Mouse (Mus musculus) megakaryocyte, adult 5-6 weeks (primary cell): ENCODE measurements around the gene Retreg3. TPM values are rescaled to one million over a fixed set of nuclear protein-coding genes. Genes with fewer than 3 reads are reported as not detected.
A peak's percentile ranks its signal among the peaks of the same experiment; 100 is the strongest.
"Not testable (repeated sequence)": the region's sequence is repeated elsewhere in the genome, so short reads cannot be mapped to it uniquely, and the experiment has no call there.

Experiments
- ATAC-seq: 2 replicates; pipeline ENCODE4 v1.8.0; 2016; ENCODE audit warnings: mild to moderate bottlenecking, inconsistent platforms; ENCODE audit not compliant: poor library complexity, severe bottlenecking
- total RNA-seq, 2 experiments: library from RNA; stranded (forward) in 1 of 2; stranded (reverse) in 1 of 2; fragments of 153-499, 151-499 nt in 1 of 2; fragments of 221-1000, 200-1000 nt in 1 of 2; gene quantifications; 2 replicates each; pipeline versions ENCODE4 v1.2.3 to v1.2.4; 2015 to 2017

Retreg3 gene
- total RNA-seq (2015) (15.9 and 17.2 TPM in 2 replicates), total RNA-seq (2017) (48.1 and 53.1 TPM in 2 replicates)

GRCm38 (mm10) chr11:101119761-101120544 lies at the start of gene Retreg3, which contains the start of gene Tubg1:
Retreg3 (minus strand) TSS chr11:101119893.
Tubg1 (plus strand) TSS chr11:101119938.
- peak; percentile 85 for ATAC-seq

DNA sequence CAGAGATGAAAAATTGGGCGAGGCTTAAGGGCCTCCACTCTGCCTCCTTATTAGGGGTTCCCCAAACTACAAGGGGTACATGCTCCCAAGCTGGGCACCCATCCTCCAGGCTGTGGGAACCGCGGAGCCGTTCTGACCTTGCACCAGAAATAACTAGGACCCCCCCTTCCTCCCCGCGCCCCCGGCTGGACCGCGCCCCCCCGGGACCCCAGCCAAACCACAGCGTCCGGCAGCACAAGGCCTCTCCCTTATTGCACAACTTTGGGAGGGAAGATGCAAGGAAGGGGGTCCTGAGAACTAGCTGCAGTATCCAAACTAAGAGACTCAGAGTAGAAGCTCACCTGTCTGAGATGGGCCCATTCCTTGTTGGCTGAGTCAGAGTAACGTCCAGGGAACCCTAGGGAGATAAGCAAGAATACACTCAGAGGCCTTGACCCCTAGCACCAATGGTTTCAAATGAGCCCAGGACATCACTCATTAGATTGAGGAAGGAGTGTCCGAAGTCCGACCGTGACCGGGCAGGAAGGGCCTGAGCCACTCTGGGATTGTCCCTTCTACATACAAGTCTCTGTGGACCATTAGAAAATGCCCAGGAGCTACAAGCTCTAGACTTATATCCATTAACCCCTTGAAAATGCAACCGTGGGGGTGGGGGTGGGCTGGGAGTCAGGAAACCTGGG lies 48.7 kb upstream of the Retreg3 start:
- no peak for ATAC-seq

GRCm38 (mm10) chr11:101167963-101168300 lies 48.2 kb upstream of the Retreg3 start:
- no peak for ATAC-seq

DNA sequence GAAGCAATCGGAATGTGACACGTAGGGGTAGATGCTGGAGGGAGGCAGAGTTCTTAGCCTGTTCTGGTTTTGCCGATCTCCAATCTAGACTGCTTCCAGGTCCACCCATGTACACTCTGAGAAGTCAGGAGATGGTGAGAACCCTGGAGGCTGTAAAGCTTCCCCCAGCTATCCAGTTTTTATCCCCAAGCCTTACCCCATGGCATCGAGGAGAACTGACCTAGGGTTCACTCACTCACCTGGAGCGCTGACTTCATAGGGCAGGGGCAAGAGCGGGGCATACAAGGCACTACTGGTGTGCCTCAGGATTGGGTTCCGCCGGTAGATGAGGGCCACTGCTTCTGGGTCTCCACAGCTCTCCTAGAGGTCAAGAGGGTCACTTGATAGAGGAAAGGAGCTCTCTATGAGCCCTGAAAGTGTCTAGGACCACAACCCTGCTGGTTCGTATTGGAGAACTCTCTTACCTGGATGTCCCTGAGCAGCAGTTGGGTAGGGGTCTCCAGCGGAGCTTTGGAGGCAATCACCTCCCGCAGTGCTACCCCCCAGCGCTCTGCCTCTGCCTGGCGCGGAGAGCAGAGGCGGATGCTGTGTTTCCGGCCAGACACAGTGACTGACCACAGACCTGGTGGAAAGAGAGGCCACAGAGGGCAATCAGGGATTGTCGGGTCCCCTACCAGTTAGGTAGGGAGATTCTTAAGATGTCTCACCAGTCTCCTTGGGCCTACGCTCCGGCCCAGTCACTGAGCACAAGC lies 47.7 kb upstream of the Retreg3 start:
- ATAC-seq, result no peak

DNA sequence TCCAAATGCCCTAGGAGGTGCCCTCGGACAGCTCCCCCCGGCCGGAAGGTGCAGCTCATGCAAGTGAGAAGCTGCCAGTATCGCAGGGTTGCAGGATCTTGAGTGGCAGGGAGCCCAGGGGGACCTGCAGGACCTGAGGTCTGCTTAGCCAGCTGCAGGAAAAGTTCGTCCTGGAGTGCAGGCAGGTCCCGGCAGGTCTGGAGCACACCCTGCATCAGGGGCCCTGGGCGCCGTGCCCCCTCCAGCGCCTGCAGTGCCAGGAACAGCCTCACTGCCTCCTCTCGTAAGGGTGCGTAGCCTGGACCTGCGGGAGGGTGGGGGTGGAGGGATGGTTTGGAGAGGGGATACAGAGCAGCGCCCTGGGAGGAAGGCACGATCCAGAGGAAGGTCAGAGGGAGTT lies 46.7 kb upstream of the Retreg3 start:
- no peak for ATAC-seq

DNA sequence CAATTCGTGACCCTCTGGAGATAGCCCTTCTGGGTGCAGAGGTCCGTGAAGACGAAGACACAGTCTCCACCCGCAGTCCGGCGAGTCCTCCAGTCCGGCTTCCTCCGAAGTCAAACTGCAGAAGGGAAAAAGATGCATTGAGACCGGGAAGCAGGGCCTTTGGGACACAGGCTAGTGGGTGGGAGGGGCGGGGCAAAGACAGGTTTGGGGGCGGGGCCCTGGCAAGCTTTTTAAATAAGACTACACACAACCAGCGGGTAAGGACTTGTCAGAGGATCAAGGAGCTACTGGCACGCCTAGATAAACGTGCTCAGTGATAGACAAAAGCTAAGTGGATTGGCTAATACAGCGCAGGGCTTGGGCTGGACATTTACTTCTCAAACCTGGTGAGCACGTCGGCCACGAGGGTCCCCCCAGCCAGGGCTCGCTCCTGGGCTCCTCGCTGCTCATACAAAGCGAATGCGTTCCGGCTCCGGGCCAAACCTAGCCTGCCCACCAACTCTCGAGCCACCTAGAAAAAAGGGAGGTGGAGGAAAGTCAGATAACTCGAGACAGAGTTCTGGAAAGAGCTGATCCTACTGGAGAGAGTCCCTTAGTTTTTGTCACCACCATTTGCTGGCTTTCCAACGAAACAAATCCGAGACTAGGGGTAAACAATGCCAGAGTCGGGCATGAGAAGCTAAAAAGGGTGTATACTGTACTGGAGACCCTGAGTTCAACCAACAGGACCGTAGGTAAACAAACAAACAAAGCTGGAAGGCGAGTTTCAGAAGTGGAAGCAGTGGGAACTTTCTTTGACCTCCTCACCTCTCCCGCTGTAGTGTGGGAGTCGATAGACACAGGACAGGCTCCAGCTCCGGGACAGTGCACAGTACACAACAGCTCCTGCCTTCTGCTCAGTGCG lies 45.2 kb upstream of the Retreg3 start:
- ATAC-seq, result no peak

GRCm38 (mm10) chr11:101164351-101164665 lies 44.6 kb upstream of the Retreg3 start:
- no peak for ATAC-seq

DNA sequence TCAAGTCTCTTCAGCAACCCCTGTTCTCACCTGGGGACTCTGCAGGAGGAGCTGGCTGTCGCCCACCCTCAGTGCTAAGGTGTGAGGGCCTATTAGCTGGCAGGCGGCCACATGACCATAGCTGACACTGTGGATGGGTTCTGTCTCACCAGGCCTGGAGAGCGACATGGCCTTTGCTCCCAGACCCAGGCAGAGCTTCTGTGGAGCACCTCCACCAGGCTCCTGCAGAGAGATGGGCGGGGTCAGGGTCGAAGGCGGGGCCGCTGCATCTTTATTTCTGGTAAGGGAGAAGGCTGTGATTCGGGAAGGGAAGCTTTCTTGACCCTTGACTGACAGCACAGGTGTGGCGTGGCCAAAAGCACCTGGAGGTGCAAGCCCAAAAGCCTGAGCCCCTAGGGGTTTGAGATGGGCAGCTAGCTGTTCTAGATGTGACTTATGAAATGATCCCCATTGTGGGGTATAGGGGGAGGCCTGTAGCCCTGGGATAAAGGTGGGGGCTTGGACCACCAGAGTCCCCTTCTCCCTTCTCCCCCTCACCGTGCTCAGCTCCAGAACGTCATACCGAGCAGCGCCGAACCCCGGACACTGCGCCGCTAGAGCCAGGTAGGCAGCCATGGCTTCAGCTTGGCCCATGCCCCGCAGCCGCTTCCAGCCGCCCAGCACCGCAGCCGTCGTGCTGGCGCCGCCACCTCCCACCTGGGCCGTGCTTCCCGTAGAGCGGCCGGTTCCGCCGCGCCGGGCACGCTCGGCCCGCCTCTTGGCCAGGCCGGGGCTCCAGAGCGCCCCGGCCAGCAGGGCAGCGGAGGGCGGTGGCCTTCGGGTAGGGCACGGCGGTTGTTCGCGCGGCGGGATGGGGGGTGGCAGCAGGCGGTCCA lies 44.0 kb upstream of the Retreg3 start:
- ATAC-seq, result no peak

DNA sequence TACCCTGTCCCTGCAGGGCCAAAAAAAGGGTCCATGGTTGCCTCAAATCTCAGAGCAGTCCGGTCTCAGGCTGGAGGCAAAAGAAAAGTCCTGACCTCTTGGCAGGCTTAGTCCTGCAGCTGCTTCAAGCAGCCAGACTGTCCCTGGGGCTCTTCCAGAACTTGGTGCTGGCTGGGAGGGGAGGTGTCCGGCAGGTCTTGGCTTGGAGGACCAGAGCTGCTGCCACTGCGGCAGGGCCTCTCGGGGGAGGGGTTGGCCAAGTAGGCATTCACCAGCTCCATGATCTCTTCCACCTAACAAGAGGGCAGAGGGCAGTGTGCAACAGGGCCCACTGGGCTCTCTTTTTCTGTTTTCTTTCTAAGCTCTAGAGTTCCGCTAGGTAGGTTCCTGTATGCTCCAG lies 43.1 kb upstream of the Retreg3 start:
- ATAC-seq, result no peak

DNA sequence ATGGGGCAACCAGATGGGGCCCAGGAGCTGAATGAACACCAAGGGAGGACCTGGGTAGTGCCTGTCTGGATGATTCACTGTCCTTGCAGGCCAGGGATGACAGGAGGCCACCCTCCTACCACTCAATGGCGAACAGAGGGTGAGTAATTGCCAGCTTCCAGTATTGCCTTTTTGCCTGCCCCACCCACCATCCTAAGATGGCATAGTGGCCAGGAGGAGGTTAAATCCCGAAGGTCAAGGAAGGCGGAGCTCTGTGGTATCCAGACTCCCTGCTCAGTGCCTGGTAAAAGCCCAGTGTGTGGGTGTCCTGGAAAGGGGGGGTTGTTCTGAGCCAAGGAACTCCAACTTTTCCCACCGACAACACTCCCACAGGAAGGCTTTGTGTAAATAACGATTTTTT lies 42.6 kb upstream of the Retreg3 start:
- no peak for ATAC-seq

DNA sequence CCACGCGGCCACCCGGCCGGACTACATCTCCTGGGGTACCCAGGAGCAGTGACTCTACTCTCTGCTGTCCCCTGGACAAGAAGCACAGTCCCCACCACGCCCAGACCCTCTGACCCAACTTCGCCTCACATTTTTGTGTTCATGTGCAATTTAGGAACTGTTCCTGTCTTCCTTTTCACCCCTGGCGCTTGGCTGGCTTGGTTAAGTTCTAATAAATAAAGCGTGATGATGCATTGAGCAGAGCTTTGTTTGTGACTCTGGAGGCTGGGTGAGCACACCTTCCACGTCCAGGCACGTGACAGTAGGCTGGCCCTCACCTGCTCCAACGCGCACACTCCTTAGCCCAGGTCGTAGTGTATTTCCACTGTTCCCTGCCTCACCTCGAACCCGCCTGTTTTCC lies 41.9 kb upstream of the Retreg3 start:
- no peak for ATAC-seq

GRCm38 (mm10) chr11:101160981-101161505 lies 41.4 kb upstream of the Retreg3 start:
- ATAC-seq, result not testable (repeated sequence)

DNA sequence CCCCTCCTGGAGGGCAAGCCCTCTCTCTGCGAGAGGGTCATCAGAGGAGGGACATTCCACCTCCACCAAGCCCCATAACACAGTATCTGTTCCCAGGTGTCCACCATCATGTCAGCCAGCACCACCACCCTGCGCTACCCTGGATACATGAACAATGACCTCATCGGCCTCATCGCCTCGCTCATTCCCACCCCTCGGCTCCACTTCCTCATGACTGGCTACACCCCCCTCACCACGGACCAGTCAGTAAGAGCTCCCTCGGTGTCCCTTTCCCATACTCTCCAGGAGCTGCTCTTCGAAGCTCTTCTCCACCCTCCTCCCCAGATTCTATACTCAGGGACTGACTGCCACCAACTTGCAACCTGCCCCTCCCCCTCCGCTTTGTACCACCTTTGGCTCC lies 40.5 kb upstream of the Retreg3 start:
- not testable (repeated sequence) for ATAC-seq

- no peak for ATAC-seq
Observed at GRCm38 (mm10) chr11:101155728-101156371, 36.2 kb upstream of the Retreg3 start, which contains the start of gene Tubg2. Tubg2 (plus strand) TSS chr11:101155907.

DNA sequence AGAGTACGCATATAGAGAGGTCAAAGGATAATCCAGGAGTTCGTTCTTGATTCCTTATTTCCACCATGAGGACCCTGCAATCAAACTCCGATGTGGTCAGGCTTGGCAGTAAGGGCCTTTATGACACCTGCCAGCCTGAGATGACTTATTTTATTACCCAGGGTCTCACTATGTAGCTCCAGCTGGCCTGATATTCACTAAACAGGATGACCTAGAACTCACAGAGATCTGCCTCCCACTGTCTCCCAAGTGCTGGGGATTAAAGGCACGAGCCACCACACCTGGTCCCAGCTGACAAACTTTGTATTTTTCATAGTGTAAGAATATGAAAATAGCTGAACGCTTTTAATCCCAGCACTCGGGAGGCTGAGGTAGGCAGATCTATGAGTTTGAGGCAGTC lies 35.5 kb upstream of the Retreg3 start:
- no peak for ATAC-seq

- ATAC-seq, result no peak
Observed at GRCm38 (mm10) chr11:101154648-101155047, 35.0 kb upstream of the Retreg3 start.

GRCm38 (mm10) chr11:101152825-101153224 lies 33.1 kb upstream of the Retreg3 start:
- no peak for ATAC-seq

DNA sequence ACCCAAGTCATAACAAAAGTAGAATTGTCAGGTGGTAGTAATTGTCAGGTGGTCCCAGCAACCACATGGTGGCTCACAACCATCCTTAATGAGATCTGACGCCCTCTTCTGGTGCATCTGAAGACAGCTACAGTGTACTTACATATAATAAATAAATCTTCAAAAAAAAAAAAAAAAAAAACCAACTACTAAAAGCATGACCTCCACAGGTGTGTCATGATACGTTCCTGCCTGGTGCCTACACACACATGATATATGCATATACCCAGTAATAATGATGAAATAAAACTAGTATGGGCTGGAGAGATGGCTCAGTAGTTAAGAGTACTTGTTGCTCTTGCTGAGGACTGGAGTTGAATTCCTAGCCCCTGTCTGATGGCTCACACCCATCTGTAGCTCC lies 31.4 kb upstream of the Retreg3 start:
- no peak for ATAC-seq
